Mouse (Mus musculus): ENCODE measurements around the gene Rfc2. TPM values are rescaled to one million over a fixed set of nuclear protein-coding genes. Genes with fewer than 3 reads are reported as not detected.
A peak's percentile ranks its signal among the peaks of the same experiment; 100 is the strongest.

Rfc2 gene
- polyA plus RNA-seq, 1 experiment from 2014 or later: 256 TPM

GRCm38 (mm10) chr5:134546790-134547189 is 34.4 kb upstream of the Rfc2 start:
- Histone ChIP-seq H3K9me3 (replicated peaks; ENCODE audit: control insufficient read depth, low read length) (no peaks in the 10 kb centered on the region), H3K36me3 (ENCODE audit: control insufficient read depth, insufficient read depth, low read length) (peaks cover 8% of the 10 kb centered on the region; the same call in 1 of the 2 replicates), H3K27ac (ENCODE audit: low read depth, low read length) (no peak overlapping the region), H3K27me3 (replicated peaks; ENCODE audit: control insufficient read depth, insufficient read depth, low read length) (no peaks in the 10 kb centered on the region), H3K4me2 (ENCODE audit: low read length) (no peak overlapping the region), H3K4me3 (ENCODE audit: low read depth, low read length) (no peak overlapping the region), H3K4me1 (ENCODE audit: control insufficient read depth, insufficient read depth, low read length) (peaks cover 15% of the 10 kb centered on the region), H3K9ac (ENCODE audit: low read length) (no peak overlapping the region)
- ATAC-seq (no peak), DNase-seq (ENCODE audit: low spot score) (no peak)
- 89% methylated on average over 7 of the region's 7 CpGs for WGBS

DNA sequence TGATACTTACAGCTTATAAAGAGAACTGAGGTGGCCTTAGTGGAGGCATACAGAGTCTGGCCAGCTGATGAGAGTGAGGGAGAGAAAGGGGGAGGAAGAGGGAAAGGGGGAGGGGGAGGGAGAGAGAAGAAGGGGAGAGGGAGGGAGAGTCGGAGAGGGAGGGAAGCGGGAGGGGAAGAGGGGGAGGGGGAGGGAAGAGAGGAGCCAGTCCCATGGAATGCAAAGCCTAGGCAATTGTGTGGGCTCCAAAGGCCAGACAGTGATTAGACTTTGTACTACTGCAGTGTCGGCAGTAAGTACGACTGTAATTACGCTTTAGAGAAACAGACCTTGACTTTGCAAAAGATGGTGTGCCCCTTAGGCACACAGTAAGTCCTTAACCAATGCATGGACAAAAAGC is 32.9 kb upstream of the Rfc2 start:
- no peak overlapping the region for H3K4me3 ChIP-seq (ENCODE audit: low read depth, low read length)
- H3K27ac ChIP-seq (ENCODE audit: low read depth, low read length): no peak overlapping the region
- WGBS: 48% methylated on average over 5 of the region's 5 CpGs
- DNase-seq (ENCODE audit: low spot score) (no peak), ATAC-seq (no peak)
- H3K27me3 ChIP-seq (replicated peaks; ENCODE audit: control insufficient read depth, insufficient read depth, low read length): no peaks in the 10 kb centered on the region
- H3K4me2 ChIP-seq (ENCODE audit: low read length): no peak overlapping the region
- H3K36me3 ChIP-seq (ENCODE audit: control insufficient read depth, insufficient read depth, low read length): peaks cover 8% of the 10 kb centered on the region; the same call in 1 of the 2 replicates
- H3K4me1 ChIP-seq (ENCODE audit: control insufficient read depth, insufficient read depth, low read length): peaks cover 20% of the 10 kb centered on the region
- H3K9ac ChIP-seq (ENCODE audit: low read length): no peak overlapping the region
- no peaks in the 10 kb centered on the region for H3K9me3 ChIP-seq (replicated peaks; ENCODE audit: control insufficient read depth, low read length)

- peak overlapping the region; percentile 88 for H3K4me2 ChIP-seq (ENCODE audit: low read length)
- 94% methylated on average over 2 of the region's 3 CpGs for WGBS
- no peak overlapping the region for H3K4me3 ChIP-seq (ENCODE audit: low read depth, low read length)
- H3K27ac ChIP-seq (ENCODE audit: low read depth, low read length): no peak overlapping the region
- no peak for DNase-seq (ENCODE audit: low spot score)
- no peaks in the 10 kb centered on the region for H3K27me3 ChIP-seq (replicated peaks; ENCODE audit: control insufficient read depth, insufficient read depth, low read length)
- 0 out of 2 replicates have a peak, but pooled peaks cover 3% of the 10 kb centered on the region for H3K36me3 ChIP-seq (ENCODE audit: control insufficient read depth, insufficient read depth, low read length)
- H3K9me3 ChIP-seq (replicated peaks; ENCODE audit: control insufficient read depth, low read length): no peaks in the 10 kb centered on the region
- no peak overlapping the region for H3K9ac ChIP-seq (ENCODE audit: low read length)
- H3K4me1 ChIP-seq (ENCODE audit: control insufficient read depth, insufficient read depth, low read length): peaks cover 20% of the 10 kb centered on the region
- no peak for ATAC-seq
Measured at GRCm38 (mm10) chr5:134549640-134550168, 31.5 kb upstream of the Rfc2 start.

DNA sequence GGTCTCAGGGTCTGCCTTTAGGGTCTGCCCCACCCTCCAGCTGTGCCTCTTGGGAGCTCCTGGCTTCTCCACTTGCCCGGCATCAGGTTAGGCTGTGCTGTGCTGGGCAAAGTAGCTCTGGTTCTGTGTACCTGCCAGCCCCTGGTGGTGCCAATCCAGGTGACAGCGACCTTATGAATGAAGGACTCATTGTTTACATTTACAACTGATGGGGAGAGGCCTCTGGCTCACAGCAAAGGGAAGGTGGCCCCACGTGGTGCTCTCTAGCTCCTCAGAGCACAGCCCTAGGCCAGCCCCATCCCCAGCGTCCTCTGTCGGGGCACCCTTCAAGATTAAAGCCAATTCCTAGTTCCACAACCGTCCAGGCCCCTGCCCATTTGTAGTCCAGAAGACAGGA is 30.3 kb upstream of the Rfc2 start:
- H3K27ac ChIP-seq (ENCODE audit: low read depth, low read length): peak overlapping the region; percentile 99; the same call in 1 of the 2 replicates
- H3K36me3 ChIP-seq (ENCODE audit: control insufficient read depth, insufficient read depth, low read length): no peaks in the 10 kb centered on the region
- WGBS: 14% methylated on average over 6 of the region's 6 CpGs
- DNase-seq (ENCODE audit: low spot score) (no peak), ATAC-seq (no peak)
- H3K9ac ChIP-seq (ENCODE audit: low read length): peak overlapping the region; percentile 97
- H3K4me3 ChIP-seq (ENCODE audit: low read depth, low read length): peak overlapping the region; percentile 92
- H3K4me2 ChIP-seq (ENCODE audit: low read length): peak overlapping the region; percentile 88
- H3K27me3 ChIP-seq (replicated peaks; ENCODE audit: control insufficient read depth, insufficient read depth, low read length): no peaks in the 10 kb centered on the region
- H3K4me1 ChIP-seq (ENCODE audit: control insufficient read depth, insufficient read depth, low read length): peaks cover 28% of the 10 kb centered on the region
- no peaks in the 10 kb centered on the region for H3K9me3 ChIP-seq (replicated peaks; ENCODE audit: control insufficient read depth, low read length)

DNA sequence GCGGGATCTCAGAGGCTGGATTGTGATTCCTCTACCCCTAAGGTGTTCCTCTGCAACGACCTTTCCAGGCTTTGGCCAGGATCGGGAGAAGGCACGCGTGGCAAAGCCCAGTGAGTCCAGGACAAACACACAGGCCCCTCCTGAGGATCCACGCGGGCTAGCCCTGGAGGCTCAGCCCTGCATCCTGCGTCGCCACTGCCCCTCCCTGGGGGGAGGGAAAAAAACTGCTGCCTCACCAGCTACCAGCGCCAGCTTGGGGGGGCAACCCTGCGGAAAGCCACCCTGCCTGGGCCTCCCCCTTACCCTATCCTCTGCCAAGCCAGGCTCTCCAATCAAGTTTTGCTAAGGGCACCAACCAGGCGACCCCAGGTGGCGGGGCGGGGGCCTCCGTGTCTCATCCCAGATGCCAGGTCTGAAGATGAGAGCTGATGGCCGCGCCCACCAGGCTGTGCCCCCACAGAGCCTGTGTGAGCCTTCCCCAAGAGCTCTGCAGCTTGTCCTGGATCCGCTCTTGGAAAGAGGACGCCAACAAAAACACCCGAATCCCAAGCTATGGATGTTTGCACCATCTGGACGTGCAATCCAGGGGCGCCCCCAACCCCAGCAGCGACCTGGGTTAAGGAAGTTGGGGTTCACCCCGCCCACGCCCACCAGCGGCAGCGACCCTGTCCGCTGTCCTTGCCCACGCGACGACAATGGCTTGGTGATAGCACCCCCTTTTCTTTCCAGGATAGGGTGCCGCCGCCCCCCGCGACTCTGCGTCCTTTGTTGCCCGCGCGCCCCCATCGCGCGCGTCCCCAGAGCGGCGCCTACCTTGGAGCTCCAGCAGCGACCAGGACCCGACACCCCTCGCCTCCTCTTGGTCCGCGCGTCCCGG is 29.7 kb upstream of the Rfc2 start:
- Histone ChIP-seq H3K4me1 (ENCODE audit: control insufficient read depth, insufficient read depth, low read length) (peaks cover 28% of the 10 kb centered on the region), H3K9me3 (replicated peaks; ENCODE audit: control insufficient read depth, low read length) (no peaks in the 10 kb centered on the region), H3K27ac (ENCODE audit: low read depth, low read length) (peak overlapping the region; percentile 99), H3K36me3 (ENCODE audit: control insufficient read depth, insufficient read depth, low read length) (no peaks in the 10 kb centered on the region), H3K4me2 (ENCODE audit: low read length) (peak overlapping the region; percentile 88), H3K27me3 (replicated peaks; ENCODE audit: control insufficient read depth, insufficient read depth, low read length) (no peaks in the 10 kb centered on the region), H3K9ac (ENCODE audit: low read length) (peak overlapping the region; percentile 97), H3K4me3 (ENCODE audit: low read depth, low read length) (peak overlapping the region; percentile 92)
- peak; percentile 27 for ATAC-seq
- WGBS: 2% methylated on average over 51 of the region's 52 CpGs
- peak; percentile 67 for DNase-seq (ENCODE audit: low spot score)

DNA sequence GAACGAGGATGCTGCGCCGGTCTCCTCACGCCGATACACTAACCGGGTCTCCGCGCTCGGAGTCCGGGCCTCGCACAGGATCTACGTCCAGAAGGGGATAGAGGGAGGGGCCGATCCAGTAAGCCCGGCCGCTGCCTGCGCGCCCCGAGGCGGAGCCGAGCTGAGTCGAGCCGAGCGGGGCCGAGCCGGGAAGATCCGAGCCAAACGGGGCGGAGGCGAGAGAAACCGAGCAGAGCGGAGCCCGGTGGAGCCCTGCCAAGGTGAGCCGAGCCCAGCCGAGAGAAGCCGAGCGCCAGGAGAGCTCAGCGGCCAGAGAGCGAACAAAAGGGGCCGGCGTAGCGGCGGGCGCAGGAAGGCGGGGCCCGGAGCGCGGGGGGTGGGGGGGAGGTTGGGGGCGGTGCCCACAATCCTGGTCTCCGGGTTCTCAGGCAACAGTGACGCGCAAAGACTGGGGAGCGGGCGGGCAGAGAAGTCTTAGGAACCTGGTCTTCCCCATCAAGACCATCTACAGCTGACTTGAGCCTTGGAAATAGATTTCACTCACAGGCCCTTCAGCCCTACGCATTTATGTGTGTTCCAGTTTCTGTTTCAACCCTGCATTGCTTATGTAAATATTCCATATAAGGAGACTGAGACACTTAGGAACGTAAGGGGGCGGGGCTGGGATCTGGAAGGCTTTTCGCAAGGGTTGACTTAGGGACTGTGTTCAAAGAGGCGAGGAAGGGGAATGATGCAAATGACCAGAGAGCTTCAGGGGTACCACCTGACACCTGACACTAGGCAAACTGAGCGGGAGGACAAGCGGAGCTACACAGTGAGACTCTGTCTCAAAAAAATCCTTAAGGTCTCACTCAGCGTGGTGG is 28.8 kb upstream of the Rfc2 start, which contains the start of gene Clip2:
Clip2 (minus strand) TSS at position 325 of the 863 bp plus-strand sequence.
- H3K36me3 ChIP-seq (ENCODE audit: control insufficient read depth, insufficient read depth, low read length): no peaks in the 10 kb centered on the region
- peaks cover 28% of the 10 kb centered on the region for H3K4me1 ChIP-seq (ENCODE audit: control insufficient read depth, insufficient read depth, low read length)
- 1% methylated on average over 55 of the region's 61 CpGs for WGBS
- peak within 1 kb of the TSS; percentile 99 for H3K27ac ChIP-seq (ENCODE audit: low read depth, low read length)
- no peaks in the 10 kb centered on the region for H3K27me3 ChIP-seq (replicated peaks; ENCODE audit: control insufficient read depth, insufficient read depth, low read length)
- no peaks in the 10 kb centered on the region for H3K9me3 ChIP-seq (replicated peaks; ENCODE audit: control insufficient read depth, low read length)
- peak within 1 kb of the TSS; percentile 97 for H3K9ac ChIP-seq (ENCODE audit: low read length)
- H3K4me3 ChIP-seq (ENCODE audit: low read depth, low read length): peak within 1 kb of the TSS; percentile 92
- H3K4me2 ChIP-seq (ENCODE audit: low read length): peak within 1 kb of the TSS; percentile 88
- DNase-seq (ENCODE audit: low spot score): peak; percentile 97
- ATAC-seq: peak; percentile 92

- H3K4me2 ChIP-seq (ENCODE audit: low read length): no peak overlapping the region
- H3K27ac ChIP-seq (ENCODE audit: low read depth, low read length): no peak overlapping the region
- no peaks in the 10 kb centered on the region for H3K27me3 ChIP-seq (replicated peaks; ENCODE audit: control insufficient read depth, insufficient read depth, low read length)
- 86% methylated on average over 5 of the region's 5 CpGs for WGBS
- no peak overlapping the region for H3K4me3 ChIP-seq (ENCODE audit: low read depth, low read length)
- ATAC-seq (no peak), DNase-seq (ENCODE audit: low spot score) (no peak)
- H3K9me3 ChIP-seq (replicated peaks; ENCODE audit: control insufficient read depth, low read length): no peaks in the 10 kb centered on the region
- H3K4me1 ChIP-seq (ENCODE audit: control insufficient read depth, insufficient read depth, low read length): peaks cover 25% of the 10 kb centered on the region
- no peak overlapping the region for H3K9ac ChIP-seq (ENCODE audit: low read length)
- H3K36me3 ChIP-seq (ENCODE audit: control insufficient read depth, insufficient read depth, low read length): no peaks in the 10 kb centered on the region
Measured at GRCm38 (mm10) chr5:134553951-134554546, 27.1 kb upstream of the Rfc2 start.

DNA sequence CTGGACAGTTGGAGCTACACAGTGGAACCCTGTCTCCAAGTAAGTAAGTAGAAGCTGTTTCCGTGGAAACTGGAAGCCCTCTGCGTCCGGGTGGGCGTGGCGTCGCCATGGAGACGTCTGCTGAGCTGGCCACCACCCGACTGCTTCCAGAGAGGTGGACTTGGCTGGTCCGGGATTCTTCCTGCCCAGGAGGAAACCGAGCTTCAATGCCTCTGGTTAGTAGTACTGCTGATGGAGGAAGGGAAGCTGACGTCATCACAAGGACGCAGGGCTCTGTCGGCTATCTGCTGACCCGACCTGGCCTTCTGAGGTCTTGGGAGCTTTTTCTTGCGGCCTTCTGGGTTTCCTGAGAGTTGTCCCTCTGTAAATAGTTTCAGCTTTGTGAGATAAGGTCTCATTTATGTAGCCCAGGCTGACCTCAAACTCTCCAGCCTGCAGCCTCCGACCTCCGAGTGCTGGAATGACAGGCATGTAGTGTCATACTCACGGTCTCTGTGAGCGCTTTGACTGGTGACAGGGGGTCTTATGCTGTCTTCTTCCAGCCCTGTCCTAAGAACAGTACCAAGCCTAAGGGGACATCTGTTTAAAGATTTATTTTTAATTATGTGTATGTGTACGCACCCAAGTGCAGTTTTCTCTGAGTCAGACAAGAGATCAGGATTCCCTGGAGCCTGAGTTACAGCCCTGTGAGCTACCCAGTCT is 25.6 kb upstream of the Rfc2 start:
- 13% methylated on average over 20 of the region's 20 CpGs for WGBS
- peak overlapping the region; percentile 7; the same call in 1 of the 2 replicates for H3K9ac ChIP-seq (ENCODE audit: low read length)
- no peak overlapping the region for H3K4me3 ChIP-seq (ENCODE audit: low read depth, low read length)
- H3K4me1 ChIP-seq (ENCODE audit: control insufficient read depth, insufficient read depth, low read length): peaks cover 18% of the 10 kb centered on the region
- H3K36me3 ChIP-seq (ENCODE audit: control insufficient read depth, insufficient read depth, low read length): no peaks in the 10 kb centered on the region
- no peaks in the 10 kb centered on the region for H3K9me3 ChIP-seq (replicated peaks; ENCODE audit: control insufficient read depth, low read length)
- peak overlapping the region; percentile 27; the same call in 1 of the 2 replicates for H3K27ac ChIP-seq (ENCODE audit: low read depth, low read length)
- DNase-seq (ENCODE audit: low spot score): peak; percentile 85
- H3K4me2 ChIP-seq (ENCODE audit: low read length): peak overlapping the region; percentile 33
- no peaks in the 10 kb centered on the region for H3K27me3 ChIP-seq (replicated peaks; ENCODE audit: control insufficient read depth, insufficient read depth, low read length)
- no peak for ATAC-seq

Measured in forebrain, embryonic 14.5 days (tissue).